Mouse (Mus musculus) ES-Bruce4 (cell line): ENCODE data around the gene Sdk2. TPM values are rescaled to one million over a fixed set of nuclear protein-coding genes. Genes with fewer than 3 reads are reported as not detected.

Experiments used
- H3K27ac ChIP-seq: 2 replicates; pipeline ENCODE4 v1.5.1; 2012; ENCODE audit warnings: low read length, inconsistent platforms; ENCODE audit not compliant: insufficient read depth
- H3K27me3 ChIP-seq: 2 replicates; pipeline ENCODE4 v1.6.1; 2012; ENCODE audit warnings: mild to moderate bottlenecking, low read length, inconsistent platforms; ENCODE audit not compliant: control insufficient read depth, poor library complexity, insufficient read depth, severe bottlenecking
- H3K36me3 ChIP-seq: 2 replicates; pipeline ENCODE4 v1.6.1; 2012; ENCODE audit warnings: inconsistent platforms, mild to moderate bottlenecking, low read length, moderate library complexity; ENCODE audit not compliant: control insufficient read depth, poor library complexity, insufficient read depth, severe bottlenecking
- H3K4me1 ChIP-seq: one replicate; pipeline ENCODE4 v1.8.1; 2011; ENCODE audit warnings: low read length; ENCODE audit not compliant: control insufficient read depth, insufficient read depth
- H3K4me3 ChIP-seq: 2 replicates; pipeline ENCODE4 v1.5.1; 2011; ENCODE audit warnings: low read depth, mild to moderate bottlenecking, low read length
- H3K9ac ChIP-seq: 2 replicates; pipeline ENCODE4 v1.6.1; 2012; ENCODE audit warnings: low read depth, mild to moderate bottlenecking, inconsistent platforms; ENCODE audit not compliant: poor library complexity, severe bottlenecking
- H3K9me3 ChIP-seq: replicated peaks from 2 replicates; pipeline ENCODE4 v1.6.1; 2012; ENCODE audit warnings: mild to moderate bottlenecking, low read length, inconsistent platforms; ENCODE audit not compliant: control insufficient read depth, poor library complexity, insufficient read depth, severe bottlenecking
- CTCF ChIP-seq: IDR thresholded peaks from one replicate; pipeline ENCODE4 v1.8.1; 2011; ENCODE audit warnings: low read depth, low read length
- EP300 ChIP-seq: IDR thresholded peaks from 2 replicates; pipeline ENCODE4 v1.6.1; 2011; ENCODE audit warnings: low read depth, low read length; ENCODE audit not compliant: insufficient read depth
- POLR2A ChIP-seq: IDR thresholded peaks from one replicate; pipeline ENCODE4 v1.8.1; 2011; ENCODE audit warnings: low read length; ENCODE audit not compliant: insufficient read depth
- polyA plus RNA-seq: library from polyadenylated mRNA; stranded (reverse); fragments of >200 nt; gene quantifications from 2 replicates; pipeline ENCODE4 v1.2.4, GENCODE M21; 2011; ENCODE audit warnings: low read depth; ENCODE audit not compliant: missing spikeins, insufficient read depth, insufficient read length

The Sdk2 gene
- polyA plus RNA-seq, 1 experiment, result 0.87 TPM

DNA sequence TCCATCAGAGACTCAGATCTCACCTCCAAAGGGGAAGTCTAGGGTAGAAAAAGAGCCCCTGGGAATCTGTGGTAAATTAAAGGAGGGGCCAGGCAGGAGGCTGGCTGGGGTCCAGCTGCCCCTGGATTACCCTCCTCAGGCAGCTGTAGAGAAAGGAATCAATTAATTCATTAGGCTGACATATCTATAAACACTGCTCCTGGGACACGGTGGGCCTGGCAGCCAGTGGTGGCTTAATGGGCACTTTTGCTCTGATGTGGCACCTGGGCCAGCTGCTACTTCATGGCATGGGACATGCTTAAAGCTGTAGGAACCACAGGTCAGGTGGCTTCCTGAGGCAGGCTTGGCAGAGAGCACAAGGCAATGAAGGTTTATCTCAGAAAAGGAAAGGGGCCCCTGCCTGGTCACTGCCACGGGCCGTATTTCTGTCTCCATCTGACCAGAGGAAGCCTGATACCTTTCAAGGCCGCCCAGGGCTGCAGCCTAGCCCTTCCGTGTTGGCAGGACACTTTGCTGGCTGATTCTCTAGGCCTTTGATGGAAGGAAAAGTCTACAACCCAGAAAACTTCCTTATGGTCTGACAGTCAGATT is 80.9 kb downstream of the Sdk2 start:
- Histone ChIP-seq H3K27me3 (no peaks in the 10 kb centered on the region), H3K36me3 (no peaks in the 10 kb centered on the region), H3K4me1 (peaks cover 1% of the 10 kb centered on the region), H3K4me3 (no peak overlapping the region), H3K27ac (no peak overlapping the region), H3K9me3 (no peaks in the 10 kb centered on the region), H3K9ac (no peak overlapping the region)
- TF ChIP-seq EP300, result no peak
- TF ChIP-seq CTCF, result no peak
- TF ChIP-seq POLR2A, result no peak

DNA sequence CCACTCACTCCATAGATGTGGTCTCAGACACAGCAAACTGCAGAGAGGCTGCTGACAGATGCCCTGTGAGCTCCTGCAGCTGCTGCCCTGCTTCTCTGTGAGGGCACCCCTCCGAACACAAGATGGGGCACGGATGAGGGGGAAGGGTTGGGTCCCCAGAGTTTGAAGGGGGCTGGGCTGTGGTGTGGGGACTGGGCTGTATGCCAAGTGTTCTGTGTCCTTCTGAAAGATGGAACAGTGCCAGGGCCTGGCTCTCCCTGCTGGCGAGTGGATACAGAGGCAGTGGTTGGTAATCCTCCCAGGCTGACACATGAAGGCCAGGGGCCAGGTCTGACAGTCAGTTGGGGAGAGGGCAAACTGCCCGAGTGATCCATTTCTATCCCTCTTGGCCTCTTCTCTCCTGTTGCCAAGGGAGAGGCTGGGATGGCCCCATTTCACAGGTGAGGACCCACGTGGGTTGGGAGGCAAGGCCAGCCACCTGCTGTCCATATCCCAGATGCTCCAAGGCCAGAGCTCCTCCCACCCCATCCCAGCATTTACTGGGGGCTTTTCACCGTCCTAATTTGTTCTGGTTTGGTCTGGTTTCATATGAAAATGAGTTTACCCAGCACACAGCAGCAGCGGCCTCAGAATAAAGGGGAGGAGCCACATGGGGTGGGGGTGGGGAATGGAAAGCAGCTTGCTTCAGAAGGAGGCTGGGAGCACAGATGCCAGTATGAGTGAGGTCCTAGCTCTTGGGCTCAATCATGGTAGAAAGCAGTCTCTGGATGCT is 84.9 kb downstream of the Sdk2 start:
- H3K27ac ChIP-seq, result no peak overlapping the region

DNA sequence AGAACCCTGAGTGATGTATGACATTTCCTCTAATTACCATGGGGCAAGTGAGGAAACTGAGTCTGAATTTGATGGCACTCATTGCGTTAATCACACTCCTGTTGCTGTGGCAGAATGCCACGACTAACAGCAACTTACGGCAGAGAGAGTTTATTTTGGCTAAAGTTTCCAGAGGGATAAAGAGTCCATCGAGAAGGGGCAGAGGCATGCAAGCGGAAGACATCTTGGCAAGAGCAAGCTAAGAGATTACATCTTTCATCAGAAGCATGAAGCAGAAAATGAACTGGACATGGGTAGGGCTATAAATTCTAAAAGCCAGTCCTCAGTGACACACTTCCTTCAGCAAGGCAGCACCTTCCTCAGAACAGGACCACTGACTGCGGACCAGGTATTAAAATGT is 85.8 kb downstream of the Sdk2 start:
- H3K4me1 ChIP-seq, result peaks cover 1% of the 10 kb centered on the region
- TF ChIP-seq EP300, result no peak
- no peak for TF ChIP-seq POLR2A
- TF ChIP-seq CTCF, result no peak
- H3K36me3 ChIP-seq, result no peaks in the 10 kb centered on the region
- H3K27ac ChIP-seq, result no peak overlapping the region
- H3K9me3 ChIP-seq, result no peaks in the 10 kb centered on the region
- H3K4me3 ChIP-seq, result no peak overlapping the region
- H3K9ac ChIP-seq, result no peak overlapping the region
- no peaks in the 10 kb centered on the region for H3K27me3 ChIP-seq

More for the DNA sequence above, 84.9 kb downstream of the Sdk2 start:
- Histone ChIP-seq H3K4me3 (no peak overlapping the region), H3K36me3 (no peaks in the 10 kb centered on the region), H3K9me3 (no peaks in the 10 kb centered on the region), H3K9ac (no peak overlapping the region), H3K4me1 (peaks cover 1% of the 10 kb centered on the region), H3K27me3 (no peaks in the 10 kb centered on the region)
- no peak for TF ChIP-seq CTCF
- TF ChIP-seq EP300, result no peak
- no peak for TF ChIP-seq POLR2A

DNA sequence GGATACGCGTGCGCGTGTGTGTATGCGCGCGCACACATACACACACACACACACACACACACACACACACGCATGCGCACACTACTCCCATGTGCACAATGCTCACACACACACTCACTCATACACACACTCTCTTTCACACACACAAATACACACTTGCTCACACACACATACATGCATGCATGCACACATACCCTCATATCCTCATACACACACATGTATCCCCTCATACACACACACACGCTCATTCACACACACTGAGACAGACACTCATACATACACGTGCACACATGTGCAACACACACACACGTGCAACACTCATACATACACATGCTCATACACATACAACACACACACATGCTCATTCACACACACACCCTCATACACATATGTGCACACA is 88.5 kb downstream of the Sdk2 start:
- H3K4me1 ChIP-seq, result peaks cover 1% of the 10 kb centered on the region
- no peaks in the 10 kb centered on the region for H3K27me3 ChIP-seq
- no peaks in the 10 kb centered on the region for H3K9me3 ChIP-seq
- no peak overlapping the region for H3K9ac ChIP-seq
- H3K4me3 ChIP-seq, result no peak overlapping the region
- TF ChIP-seq POLR2A, result no peak
- H3K27ac ChIP-seq, result no peak overlapping the region
- no peaks in the 10 kb centered on the region for H3K36me3 ChIP-seq

DNA sequence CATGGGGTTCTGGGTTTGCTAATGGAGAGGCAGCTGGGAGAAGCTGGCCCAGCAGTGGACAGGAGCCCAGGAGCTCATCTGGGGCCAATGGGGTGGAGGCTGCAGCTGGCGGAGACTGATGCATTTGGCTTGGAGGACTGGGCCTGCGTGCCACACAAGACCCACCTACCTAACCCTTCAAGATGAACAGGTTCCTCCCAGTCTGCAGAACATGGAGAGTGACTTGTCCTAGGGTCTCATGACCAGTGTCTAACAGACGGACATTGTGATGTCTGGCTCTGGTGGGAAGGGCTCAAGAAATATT is 91.2 kb downstream of the Sdk2 start:
- H3K9me3 ChIP-seq, result no peaks in the 10 kb centered on the region
- no peak overlapping the region for H3K9ac ChIP-seq
- H3K27ac ChIP-seq, result no peak overlapping the region
- H3K4me3 ChIP-seq, result no peak overlapping the region
- no peaks in the 10 kb centered on the region for H3K4me1 ChIP-seq
- no peaks in the 10 kb centered on the region for H3K27me3 ChIP-seq
- H3K36me3 ChIP-seq, result no peaks in the 10 kb centered on the region
- TF ChIP-seq EP300 (no peak), POLR2A (no peak), CTCF (no peak)

DNA sequence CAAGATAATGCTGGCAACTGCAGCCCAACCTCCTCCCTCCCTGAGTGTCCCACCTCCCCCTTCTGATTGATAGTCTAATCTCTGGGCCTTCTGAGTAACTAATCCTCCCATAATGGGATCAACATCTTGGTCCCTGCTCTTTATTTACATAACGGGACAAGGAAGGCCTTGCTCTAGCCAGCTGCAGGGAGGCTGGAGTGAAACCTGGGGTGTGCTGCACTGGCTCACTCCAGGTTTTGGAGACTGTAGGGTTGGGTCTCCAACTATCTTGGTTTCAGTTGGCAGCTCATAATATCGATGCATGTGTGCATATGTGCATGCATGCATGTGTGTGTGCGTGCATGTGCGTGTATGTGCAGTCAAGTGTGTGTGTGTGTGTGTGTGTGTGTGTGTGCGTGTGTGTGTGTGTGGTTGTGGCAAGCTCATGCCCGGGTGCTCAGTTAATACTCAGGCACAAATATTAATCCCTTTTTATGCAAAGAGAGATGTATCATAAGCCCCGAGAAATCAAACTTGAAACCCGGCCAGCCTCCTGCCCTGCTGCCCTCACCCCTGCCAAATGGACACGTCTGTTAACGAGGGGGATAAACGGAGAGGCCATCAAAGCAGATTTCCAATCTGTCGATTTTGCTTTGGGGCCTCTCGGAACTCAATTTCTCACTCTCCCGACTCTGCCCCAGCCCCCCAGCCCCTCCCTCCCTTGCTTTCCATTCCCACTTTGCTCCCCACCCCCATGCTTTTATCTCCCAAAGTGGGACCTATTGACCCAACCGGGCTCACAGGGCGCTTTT is 91.8 kb downstream of the Sdk2 start:
- Histone ChIP-seq H3K4me3 (no peak overlapping the region), H3K36me3 (no peaks in the 10 kb centered on the region), H3K27me3 (no peaks in the 10 kb centered on the region), H3K27ac (no peak overlapping the region), H3K4me1 (no peaks in the 10 kb centered on the region), H3K9me3 (no peaks in the 10 kb centered on the region), H3K9ac (no peak overlapping the region)
- TF ChIP-seq POLR2A (no peak), EP300 (no peak), CTCF (no peak)
